Mouse (Mus musculus): ENCODE measurements at regions not wholly inside any gene's neighbourhood (a gene's known extent, or its start where the extent isn't known, plus 50 kb on each side); places are given as distances from the start of the nearest gene placed in this dataset.

- H3K4me1 ChIP-seq (replicated peaks) = peaks cover 9% of the 10 kb centered on the region
- H3K9ac ChIP-seq = no peak overlapping the region
- no peaks in the 10 kb centered on the region for H3K9me3 ChIP-seq
- H3K4me3 ChIP-seq = no peak overlapping the region
- H3K36me3 ChIP-seq = no peaks in the 10 kb centered on the region
- no peak overlapping the region for H3K4me2 ChIP-seq
- H3K27ac ChIP-seq (replicated peaks) = no peak overlapping the region
- 49% methylated on average over 8 of the region's 8 CpGs for WGBS
- ATAC-seq (ENCODE audit: low read depth) = 0 out of 2 replicates have a peak, but pooled peaks have one; percentile 19
- no peaks in the 10 kb centered on the region for H3K27me3 ChIP-seq
Measured at GRCm38 (mm10) chr6:95229885-95230284, 92.0 kb upstream of the Gm10234 start.

GRCm38 (mm10) chr6:95234712-95235111, 87.2 kb upstream of the Gm10234 start:
- H3K27me3 ChIP-seq = no peaks in the 10 kb centered on the region
- H3K36me3 ChIP-seq = no peaks in the 10 kb centered on the region
- 70% methylated on average over 13 of the region's 13 CpGs for WGBS
- peak overlapping the region; percentile 76 for H3K27ac ChIP-seq (replicated peaks)
- H3K4me3 ChIP-seq = no peak overlapping the region
- no peak overlapping the region for H3K9ac ChIP-seq
- H3K9me3 ChIP-seq = no peaks in the 10 kb centered on the region
- no peak for ATAC-seq (ENCODE audit: low read depth)
- no peak overlapping the region; the same call in 1 of the 2 replicates for H3K4me2 ChIP-seq
- H3K4me1 ChIP-seq (replicated peaks) = peaks cover 9% of the 10 kb centered on the region

GRCm38 (mm10) chr6:95243657-95244056, 78.3 kb upstream of the Gm10234 start:
- H3K27ac ChIP-seq (replicated peaks) = no peak overlapping the region
- H3K9me3 ChIP-seq = no peaks in the 10 kb centered on the region
- H3K36me3 ChIP-seq = no peaks in the 10 kb centered on the region
- H3K9ac ChIP-seq = no peak overlapping the region
- no peaks in the 10 kb centered on the region for H3K27me3 ChIP-seq
- H3K4me2 ChIP-seq = no peak overlapping the region
- H3K4me3 ChIP-seq = no peak overlapping the region
- 80% methylated on average over 5 of the region's 5 CpGs for WGBS
- 0 out of 2 replicates have a peak, but pooled peaks cover 2% of the 10 kb centered on the region for H3K4me1 ChIP-seq (replicated peaks)
- no peak for ATAC-seq (ENCODE audit: low read depth)

GRCm38 (mm10) chr6:95244911-95245310, 77.0 kb upstream of the Gm10234 start:
- Histone ChIP-seq H3K4me3 (no peak overlapping the region), H3K27ac (replicated peaks) (no peak overlapping the region), H3K36me3 (no peaks in the 10 kb centered on the region), H3K9me3 (no peaks in the 10 kb centered on the region), H3K4me2 (no peak overlapping the region), H3K27me3 (no peaks in the 10 kb centered on the region), H3K4me1 (replicated peaks) (0 out of 2 replicates have a peak, but pooled peaks cover 2% of the 10 kb centered on the region), H3K9ac (no peak overlapping the region)
- no peak for ATAC-seq (ENCODE audit: low read depth)
- WGBS = 93% methylated on average over 7 of the region's 7 CpGs

GRCm38 (mm10) chr6:95256303-95256702, 65.6 kb upstream of the Gm10234 start:
- H3K4me3 ChIP-seq = no peak overlapping the region
- peak; percentile 69 for ATAC-seq (ENCODE audit: low read depth)
- H3K4me1 ChIP-seq (replicated peaks) = peaks cover 12% of the 10 kb centered on the region
- WGBS = 20% methylated on average over 5 of the region's 5 CpGs
- no peak overlapping the region for H3K27ac ChIP-seq (replicated peaks)
- no peaks in the 10 kb centered on the region for H3K36me3 ChIP-seq
- H3K9me3 ChIP-seq = peaks cover 3% of the 10 kb centered on the region; the same call in 1 of the 2 replicates
- H3K4me2 ChIP-seq = no peak overlapping the region
- H3K9ac ChIP-seq = no peak overlapping the region
- H3K27me3 ChIP-seq = no peaks in the 10 kb centered on the region

GRCm38 (mm10) chr6:95261001-95261400, 60.9 kb upstream of the Gm10234 start:
- Histone ChIP-seq H3K27ac (replicated peaks) (0 out of 2 replicates have a peak overlapping the region, but pooled peaks have one; percentile 18), H3K9me3 (no peaks in the 10 kb centered on the region), H3K4me1 (replicated peaks) (peaks cover 21% of the 10 kb centered on the region), H3K9ac (no peak overlapping the region), H3K36me3 (no peaks in the 10 kb centered on the region), H3K4me2 (no peak overlapping the region), H3K4me3 (no peak overlapping the region), H3K27me3 (no peaks in the 10 kb centered on the region)
- ATAC-seq (ENCODE audit: low read depth) = no peak
- WGBS = 11% methylated on average over 1 of the region's 1 CpGs

- Histone ChIP-seq H3K27me3 (no peaks in the 10 kb centered on the region), H3K4me3 (no peak overlapping the region)
- WGBS = 48% methylated on average over 8 of the region's 8 CpGs
Measured at GRCm38 (mm10) chr6:95264011-95264869, 57.7 kb upstream of the Gm10234 start.

GRCm38 (mm10) chr6:95269524-95269923, 52.4 kb upstream of the Gm10234 start:
- H3K4me1 ChIP-seq (replicated peaks) = peaks cover 2% of the 10 kb centered on the region; the same call in 1 of the 2 replicates
- H3K9ac ChIP-seq = no peak overlapping the region
- no peak for ATAC-seq (ENCODE audit: low read depth)
- H3K27ac ChIP-seq (replicated peaks) = no peak overlapping the region
- no peak overlapping the region for H3K4me3 ChIP-seq
- H3K9me3 ChIP-seq = no peaks in the 10 kb centered on the region
- no peaks in the 10 kb centered on the region for H3K27me3 ChIP-seq
- H3K36me3 ChIP-seq = no peaks in the 10 kb centered on the region
- WGBS = 92% methylated on average over 8 of the region's 8 CpGs
- no peak overlapping the region for H3K4me2 ChIP-seq

More at GRCm38 (mm10) chr6:95264011-95264869, 57.7 kb upstream of the Gm10234 start:
- no peaks in the 10 kb centered on the region for H3K9me3 ChIP-seq
- no peaks in the 10 kb centered on the region for H3K36me3 ChIP-seq
- H3K4me1 ChIP-seq (replicated peaks) = peaks cover 16% of the 10 kb centered on the region
- ATAC-seq (ENCODE audit: low read depth) = peak; percentile 94
- peak overlapping the region; percentile 69 for H3K27ac ChIP-seq (replicated peaks)
- H3K4me2 ChIP-seq = no peak overlapping the region
- H3K9ac ChIP-seq = no peak overlapping the region
